Mouse (Mus musculus) 3T3-L1 (cell line): ENCODE results near the gene Doc2a.
A peak's percentile ranks its signal among the peaks of the same experiment; 100 is the strongest.

Source experiments
- DNase-seq: peaks from one replicate; pipeline ENCODE4 v3.0.0-alpha.2; 2015; ENCODE audit warnings: low read depth, low spot score

Doc2a gene

DNA sequence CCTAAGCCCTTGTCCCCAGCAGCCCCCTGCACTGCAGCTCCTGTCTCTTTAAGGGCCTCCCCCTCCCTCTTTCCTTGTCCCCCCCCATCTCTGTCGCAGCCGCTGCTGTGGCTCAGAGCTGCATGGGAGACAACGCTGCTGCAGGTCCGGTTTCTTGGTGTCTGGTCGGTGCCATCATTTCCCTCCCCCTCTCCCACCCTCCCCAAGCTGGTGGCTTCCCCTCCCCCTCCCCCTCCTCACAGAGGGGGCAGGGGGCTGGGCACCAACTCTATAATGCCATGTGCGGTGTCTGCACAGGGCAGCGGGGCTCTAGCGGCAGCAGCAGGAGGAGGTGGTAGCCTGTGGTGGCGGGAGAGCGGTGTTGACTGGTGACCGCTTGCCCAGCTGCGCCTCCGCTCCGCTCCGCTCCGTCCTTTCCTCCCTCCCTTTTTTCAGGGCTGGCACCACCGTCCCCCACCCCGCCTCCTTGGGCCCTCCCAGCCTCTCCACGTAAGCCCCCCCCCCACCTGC lies 24.0 kb upstream of the Doc2a start:
- no peak for DNase-seq

DNA sequence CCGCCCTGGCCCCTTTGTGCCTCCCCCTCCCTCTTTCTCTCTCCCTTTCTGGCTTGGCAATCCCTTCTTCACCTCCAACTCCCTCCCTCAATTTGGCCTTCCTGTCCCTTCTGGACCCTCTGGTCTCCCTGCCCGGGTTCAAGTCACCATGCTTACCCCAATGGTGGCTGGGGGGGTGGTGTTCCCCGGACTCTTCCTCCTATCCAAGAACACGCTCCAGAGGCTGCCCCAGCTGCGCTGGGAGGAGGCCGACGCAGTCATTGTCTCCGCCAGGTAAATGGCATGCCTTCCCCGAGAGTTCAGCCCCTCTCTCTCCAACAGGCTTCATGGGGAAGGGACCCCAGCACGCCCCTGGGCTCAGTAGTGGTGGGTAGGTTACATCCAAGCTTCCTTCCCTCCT lies 23.3 kb upstream of the Doc2a start:
- no peak for DNase-seq

- DNase-seq = no peak
Observed at GRCm38 (mm10) chr7:126825403-126825802, 21.8 kb upstream of the Doc2a start.

- no peak for DNase-seq
Observed at GRCm38 (mm10) chr7:126825952-126826351, 21.3 kb upstream of the Doc2a start.

GRCm38 (mm10) chr7:126831539-126831938 lies 15.7 kb upstream of the Doc2a start, which contains the start of gene 4930451I11Rik:
Gene 4930451I11Rik, minus strand, starts transcription at chr7:126831639.
- no peak for DNase-seq

GRCm38 (mm10) chr7:126832036-126832598 lies 15.1 kb upstream of the Doc2a start:
- DNase-seq = peak; percentile 72

DNA sequence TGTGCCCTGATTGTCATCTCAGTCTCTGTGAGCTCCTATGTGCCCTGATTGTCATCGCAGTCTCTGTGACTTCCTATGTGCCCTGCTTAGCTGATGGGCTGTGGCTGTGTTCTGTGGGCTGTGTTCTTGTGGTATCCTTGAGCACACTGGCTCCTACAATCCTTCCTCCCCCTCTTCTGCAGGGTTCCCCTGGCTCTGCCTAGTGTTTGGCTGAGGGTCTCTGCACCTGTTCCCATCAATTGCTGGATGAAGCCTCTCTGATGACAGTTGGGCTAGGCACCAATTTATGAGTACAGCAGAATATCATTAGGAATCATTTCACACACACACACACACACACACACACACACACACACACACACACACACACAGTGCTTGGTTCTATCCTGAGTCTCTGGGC lies 13.9 kb upstream of the Doc2a start:
- DNase-seq = no peak

DNA sequence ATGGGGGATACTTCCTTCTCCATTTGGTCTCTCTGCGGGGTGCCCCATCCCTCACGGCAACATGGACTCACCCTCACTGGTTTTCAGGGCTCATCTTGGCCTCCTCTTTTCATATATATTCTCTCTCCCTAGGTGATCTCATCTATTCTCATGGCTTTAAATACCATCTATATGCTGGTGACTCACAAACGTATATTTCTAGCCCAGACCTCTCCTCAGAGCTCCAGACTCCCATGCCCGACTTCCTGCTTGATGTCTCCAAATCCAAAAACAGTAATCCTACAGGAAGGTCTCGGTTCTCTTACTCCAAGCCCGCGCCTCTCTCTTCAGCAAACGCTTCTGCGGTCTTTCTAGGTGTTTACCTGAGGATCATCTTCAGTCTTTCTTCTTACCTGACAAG lies 3.9 kb upstream of the Doc2a start:
- DNase-seq = no peak

DNA sequence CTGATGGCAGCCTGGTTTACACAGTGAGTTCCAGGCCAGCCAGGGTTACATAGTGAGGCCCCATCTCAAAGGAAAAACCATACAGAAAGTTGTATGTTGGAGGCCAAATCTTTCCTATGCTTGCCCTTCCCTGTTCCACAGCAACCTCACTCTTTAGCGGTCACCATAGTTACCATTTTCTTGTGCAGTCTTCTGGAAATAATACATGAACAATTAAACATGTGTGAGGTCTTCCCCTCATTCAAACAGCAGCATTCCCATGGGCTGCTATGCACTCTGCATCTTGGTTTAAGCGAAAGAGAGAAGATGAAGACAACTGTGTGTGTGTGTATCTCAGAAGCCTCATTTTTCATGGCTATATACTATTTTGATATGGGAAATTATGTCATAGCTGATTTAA lies 1.7 kb upstream of the Doc2a start:
- DNase-seq = no peak

DNA sequence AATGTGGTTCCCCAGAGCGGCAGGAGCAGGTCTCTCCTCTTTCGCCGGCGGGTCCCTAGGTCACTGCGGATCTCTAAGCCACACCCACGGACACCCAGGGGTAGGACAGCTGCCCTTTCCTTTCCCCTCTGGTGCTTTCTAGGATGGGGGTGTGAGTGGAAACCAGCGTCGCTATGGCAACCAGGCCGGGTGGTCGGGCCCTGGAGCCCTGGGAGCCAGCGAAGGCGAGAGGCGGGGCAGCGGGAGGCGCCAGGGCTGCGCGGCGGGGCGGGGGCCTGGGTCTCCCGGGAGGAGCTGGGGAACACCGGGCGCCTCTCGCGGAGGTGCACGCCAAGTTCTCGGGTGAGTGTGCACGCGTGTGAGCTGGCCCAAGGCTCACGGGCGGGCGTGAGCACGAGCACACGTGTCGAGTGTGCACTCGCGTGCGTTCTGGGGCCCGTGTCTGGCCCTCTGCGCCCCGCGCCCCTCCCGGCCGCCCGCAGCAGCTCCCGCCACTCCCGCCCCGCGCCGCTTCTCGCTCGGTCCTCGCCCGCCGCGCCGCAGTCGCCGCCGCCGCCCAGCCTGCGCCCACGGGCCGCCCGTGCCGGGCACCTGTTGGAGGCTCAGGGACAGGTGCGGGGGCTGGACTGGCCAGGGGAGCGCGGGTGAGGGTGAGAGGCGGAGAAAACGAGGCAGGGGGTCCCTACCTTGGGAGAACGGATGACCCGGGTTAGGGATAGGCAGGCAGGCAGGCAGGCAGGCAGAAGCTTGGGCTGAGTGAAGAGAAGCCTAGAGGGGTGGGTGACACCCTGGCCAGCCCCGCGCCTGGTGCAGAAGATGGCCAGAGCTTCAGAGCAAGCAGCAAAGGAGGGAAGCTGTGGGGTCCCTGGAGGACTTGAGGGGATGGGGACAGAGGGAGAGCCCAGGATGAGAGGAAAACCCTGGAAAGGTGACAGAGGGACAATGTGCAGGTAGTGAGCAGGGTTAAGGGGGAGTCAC lies 494 bp downstream of the Doc2a start:
- no peak for DNase-seq

DNA sequence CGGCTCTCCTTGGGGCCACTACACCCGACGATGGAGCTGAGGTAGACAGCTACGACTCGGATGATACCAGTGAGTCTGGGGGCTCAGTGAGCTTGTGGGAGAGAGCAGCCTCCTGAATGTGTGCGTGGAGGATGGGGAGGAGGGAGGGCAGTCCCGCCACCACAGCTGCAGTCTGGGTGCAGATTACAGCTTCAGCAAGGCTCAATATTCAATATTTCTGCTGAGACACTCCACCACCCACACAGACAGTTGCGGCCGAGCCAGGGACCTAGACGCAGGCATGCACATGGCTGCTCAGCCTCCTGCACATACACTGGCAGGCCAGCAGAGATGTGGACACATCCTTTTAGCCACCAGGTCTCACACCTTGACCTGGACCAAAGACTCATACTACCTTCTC lies 1.6 kb downstream of the Doc2a start:
- no peak for DNase-seq

GRCm38 (mm10) chr7:126850161-126850560 lies 2.9 kb downstream of the Doc2a start:
- DNase-seq = no peak

DNA sequence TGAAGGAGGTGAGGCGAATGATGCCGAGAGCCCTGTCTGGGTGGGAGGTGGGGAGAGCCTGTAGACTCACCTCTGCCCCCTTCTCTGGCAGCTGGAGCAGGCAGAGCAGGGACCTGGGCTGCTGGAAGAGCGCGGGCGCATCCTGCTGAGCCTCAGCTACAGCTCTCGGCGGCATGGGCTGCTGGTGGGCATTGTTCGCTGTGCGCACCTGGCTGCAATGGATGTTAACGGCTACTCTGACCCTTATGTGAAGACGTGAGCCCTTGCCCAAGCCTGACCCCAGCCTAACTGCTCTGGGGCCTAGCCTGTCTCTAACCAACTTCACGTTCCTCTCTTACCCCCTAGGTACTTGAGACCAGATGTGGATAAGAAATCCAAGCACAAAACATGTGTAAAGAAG lies 4.0 kb downstream of the Doc2a start:
- DNase-seq = no peak

DNA sequence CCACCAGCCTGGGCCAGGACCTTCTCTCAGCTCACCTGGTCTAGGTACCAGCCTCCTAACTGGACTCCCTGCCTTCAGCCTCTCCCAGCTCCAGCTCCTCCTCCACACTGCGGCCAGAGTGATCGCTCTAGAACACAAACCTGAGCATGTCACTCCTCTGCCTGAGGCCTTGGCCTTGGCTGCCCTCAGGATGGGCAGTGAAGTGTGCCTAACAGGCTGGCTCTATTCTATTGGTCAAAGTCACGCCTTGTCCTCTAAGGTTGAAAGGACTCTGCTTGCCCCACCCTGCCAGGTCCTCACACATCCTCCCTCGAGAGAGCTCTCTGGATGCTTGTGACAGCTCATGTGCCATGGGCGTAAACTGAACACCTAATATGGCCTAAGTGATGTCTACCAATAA lies 6.2 kb downstream of the Doc2a start:
- DNase-seq = no peak

DNA sequence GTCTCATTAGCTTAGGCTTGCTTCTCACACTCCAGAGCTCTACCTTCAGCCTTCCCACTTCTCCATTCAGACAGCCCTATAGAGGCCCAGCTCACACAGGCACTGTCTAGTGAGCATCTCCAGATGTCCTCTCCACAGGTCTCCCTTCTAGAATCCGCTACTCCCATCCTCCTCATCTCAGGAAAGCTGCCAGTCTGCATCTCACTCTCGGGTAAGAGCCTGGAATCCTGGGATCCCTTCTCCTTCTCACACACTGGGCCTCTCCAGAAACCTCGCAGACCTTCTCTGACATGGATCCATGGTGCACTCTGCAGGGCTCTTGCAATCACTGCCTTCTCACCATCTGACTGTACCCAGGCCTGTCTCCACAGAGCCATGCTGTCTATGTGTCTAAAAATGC lies 8.4 kb downstream of the Doc2a start:
- no peak for DNase-seq

DNA sequence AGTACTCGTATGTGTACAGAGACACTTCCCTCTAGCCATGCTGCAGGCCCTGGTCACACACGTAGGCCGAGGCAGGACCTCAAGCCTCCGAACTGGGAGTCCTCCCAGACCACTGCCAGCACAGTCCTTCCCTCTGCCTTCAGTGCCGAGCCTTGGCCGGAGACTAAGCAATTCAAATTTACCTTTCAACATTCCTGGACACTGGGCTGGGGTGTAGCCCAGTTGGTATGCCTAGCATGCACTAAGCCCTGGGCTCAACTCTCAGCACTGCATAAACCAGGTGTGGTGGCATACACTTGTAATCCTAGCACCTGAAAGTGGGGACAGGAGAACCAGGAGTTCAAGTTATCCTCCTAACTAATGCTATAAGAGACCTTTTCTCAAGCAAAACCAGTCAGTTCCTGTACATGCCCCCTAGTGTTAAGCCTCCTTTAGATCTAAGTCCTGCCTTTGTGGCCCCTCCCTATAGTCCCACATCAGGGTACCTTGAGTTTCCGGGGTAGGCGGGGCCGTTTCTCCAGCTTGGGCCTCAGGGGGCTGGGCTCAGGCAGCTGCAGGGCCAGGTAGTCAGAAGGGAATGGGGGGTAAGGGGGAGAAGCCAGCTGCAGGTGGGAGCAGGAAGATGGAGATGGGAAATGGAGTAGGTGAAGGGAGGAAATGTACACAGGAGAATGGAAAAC lies 9.7 kb downstream of the Doc2a start:
- no peak for DNase-seq

DNA sequence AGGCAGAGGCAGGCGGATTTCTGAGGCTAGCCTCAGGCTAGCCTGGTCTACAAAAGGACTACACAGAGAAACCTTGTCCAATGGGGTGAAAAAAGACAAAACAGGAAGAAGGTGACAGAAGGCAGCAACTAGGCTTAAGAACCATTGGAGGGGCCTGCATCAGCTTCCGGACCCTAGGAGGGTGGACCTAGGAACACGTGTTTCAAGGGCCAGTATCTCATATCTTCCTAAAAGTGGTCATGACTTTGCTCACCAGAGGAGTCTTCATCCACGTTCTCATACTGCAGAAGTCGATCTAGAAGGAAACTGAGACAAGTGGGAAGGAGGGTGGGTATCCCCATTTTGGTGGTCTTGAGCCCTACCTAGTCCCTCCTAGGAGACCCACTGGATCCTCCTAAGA lies 13.8 kb downstream of the Doc2a start:
- no peak for DNase-seq

- peak; percentile 91 for DNase-seq
Observed at GRCm38 (mm10) chr7:126861429-126862130, 14.4 kb downstream of the Doc2a start, which contains the start of gene Hirip3. Gene Hirip3, plus strand, starts transcription at chr7:126861972.

GRCm38 (mm10) chr7:126862147-126862784 lies 15.1 kb downstream of the Doc2a start, which contains the start of gene Ino80e:
Gene Ino80e, minus strand, starts transcription at chr7:126862377.
- DNase-seq = peak; percentile 93

DNA sequence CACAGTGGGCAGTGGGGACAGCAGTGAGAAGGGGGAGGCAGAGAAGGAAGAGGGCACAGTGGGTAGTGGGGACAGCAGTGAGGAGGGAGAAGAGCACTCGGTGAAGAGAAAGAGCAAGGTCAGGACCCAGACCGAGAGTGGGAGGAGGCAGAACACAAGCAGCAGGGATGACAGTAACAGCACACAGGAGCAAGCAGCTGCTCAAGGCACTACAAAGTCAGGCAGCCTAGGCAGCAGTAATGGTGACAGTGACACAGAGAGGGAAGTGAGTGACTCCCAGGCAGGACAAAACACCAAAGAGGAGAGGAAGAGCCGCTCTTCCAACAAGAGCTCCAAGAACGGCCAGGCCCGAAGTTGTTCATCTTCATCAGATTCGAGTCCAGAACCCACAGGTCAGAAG lies 16.6 kb downstream of the Doc2a start:
- no peak for DNase-seq

GRCm38 (mm10) chr7:126867534-126867933 lies 20.3 kb downstream of the Doc2a start:
- no peak for DNase-seq
